Mouse (Mus musculus): ENCODE measurements around the gene Gnas.

DNA sequence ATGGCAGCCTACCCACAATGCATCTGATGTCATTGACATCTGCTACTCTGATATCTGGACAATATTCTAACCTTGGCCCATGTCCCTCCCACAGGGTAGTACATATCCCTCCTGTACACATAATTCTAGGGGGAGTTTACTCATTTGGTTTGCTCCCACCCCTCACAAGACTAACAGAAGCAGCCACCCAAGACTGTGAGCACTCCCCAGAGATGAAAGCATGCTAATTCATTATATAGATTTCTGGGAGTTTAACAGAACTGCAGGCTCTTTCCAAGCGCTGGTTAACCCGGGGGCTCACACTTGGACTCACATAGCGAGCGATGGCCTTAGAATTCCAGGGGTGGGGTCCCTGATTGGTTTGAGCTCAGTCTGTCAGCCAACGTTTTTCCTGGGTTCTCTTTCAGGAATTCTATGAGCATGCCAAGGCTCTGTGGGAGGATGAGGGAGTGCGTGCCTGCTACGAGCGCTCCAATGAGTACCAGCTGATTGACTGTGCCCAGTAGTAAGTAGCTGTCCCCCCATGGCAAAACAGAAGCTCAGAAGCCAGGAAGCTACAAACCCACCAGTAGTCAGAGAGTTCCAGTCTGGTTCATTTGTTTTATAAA is 58.8 kb downstream of the Gnas start:
- no peak for TF ChIP-seq CTCF (IDR thresholded peaks at IDR 0.05)
- no peak for TF ChIP-seq EP300 (IDR thresholded peaks at IDR 0.05)
